Mouse (Mus musculus) embryonic facial prominence, embryonic 11.5 days (tissue): ENCODE data around the gene Mpst. TPM values are rescaled to one million over a fixed set of nuclear protein-coding genes. Genes with fewer than 3 reads are reported as not detected.

Source experiments
- ATAC-seq: fragments of 200-750 bp; cut with Nextera tagmentation; replicated peaks from 2 replicates; pipeline ENCODE4 v1.8.0; 2017; ENCODE audit warnings: low read depth; ENCODE audit not compliant: insufficient number of reproducible peaks, low FRiP score, low TSS enrichment
- DNase-seq: peaks from one replicate; pipeline ENCODE4 v3.0.0-alpha.2; 2015; ENCODE audit warnings: low spot score
- H3K27ac ChIP-seq: fragments of 300-500 bp; sonication (generic); replicated peaks from 2 replicates; pipeline ENCODE4 v1.5.1; 2014; ENCODE audit warnings: mild to moderate bottlenecking, low read depth, low read length, control low read depth
- H3K27me3 ChIP-seq: fragments of 300-500 bp; sonication (generic); 2 replicates; pipeline ENCODE4 v1.6.1; 2014; ENCODE audit warnings: mild to moderate bottlenecking, low read length, moderate library complexity, mixed read lengths; ENCODE audit not compliant: control insufficient read depth, insufficient read depth
- H3K36me3 ChIP-seq: fragments of 300-500 bp; sonication (generic); replicated peaks from 2 replicates; pipeline ENCODE4 v1.6.1; 2014; ENCODE audit warnings: low read depth, mild to moderate bottlenecking, low read length, moderate library complexity, mixed read lengths; ENCODE audit not compliant: control insufficient read depth, insufficient read depth
- H3K4me1 ChIP-seq: fragments of 300-500 bp; sonication (generic); 2 replicates; pipeline ENCODE4 v1.6.1; 2014; ENCODE audit warnings: low read length, mixed read lengths; ENCODE audit not compliant: control insufficient read depth, insufficient read depth
- H3K4me2 ChIP-seq: fragments of 300-500 bp; sonication (generic); 2 replicates; pipeline ENCODE4 v1.6.1; 2014; ENCODE audit warnings: low read depth, mild to moderate bottlenecking, control low read depth, low read length, moderate library complexity
- H3K4me3 ChIP-seq: fragments of 300-500 bp; sonication (generic); 2 replicates; pipeline ENCODE4 v1.5.1; 2014; ENCODE audit warnings: low read depth, low read length, control low read depth
- H3K9ac ChIP-seq: fragments of 300-500 bp; sonication (generic); replicated peaks from 2 replicates; pipeline ENCODE4 v1.6.1; 2014; ENCODE audit warnings: mild to moderate bottlenecking, control low read depth, low read length
- H3K9me3 ChIP-seq: fragments of 300-500 bp; sonication (generic); replicated peaks from 2 replicates; pipeline ENCODE4 v1.6.1; 2016; ENCODE audit warnings: mild to moderate bottlenecking, low read length, inconsistent platforms, mixed read lengths; ENCODE audit not compliant: control insufficient read depth
- WGBS: fragments of 180-500 bp; shearing (Covaris S2); extraction: QIAGEN DNeasy Blood & Tissue Kit; methylation state at CpG from one replicate; pipeline ENCODE4 v1.1.7; 2014; 5-methylcytosine and 5-hydroxymethylcytosine counted together
- polyA plus RNA-seq: library from polyadenylated mRNA; unstranded; fragments of >200 nt; fragmentation: Nextera tagmentation; extraction: Ambion mirVana; gene quantifications from 2 replicates; pipeline ENCODE4 v1.2.1, GENCODE M21; 2014

Mpst gene
- polyA plus RNA-seq, 1 experiment from 2014 or later, result 2.3 TPM

GRCm38 (mm10) chr15:78431541-78432121 is 25.4 kb downstream of the Mpst start:
- 77% methylated on average over 7 of the region's 7 CpGs for WGBS
- peaks cover 8% of the 10 kb centered on the region; the same call in 1 of the 2 replicates for H3K4me1 ChIP-seq

GRCm38 (mm10) chr15:78434896-78435520 is 28.8 kb downstream of the Mpst start:
- Histone ChIP-seq H3K4me2 (no peak overlapping the region), H3K27me3 (no peaks in the 10 kb centered on the region; the same call in 1 of the 2 replicates), H3K4me1 (peaks cover 15% of the 10 kb centered on the region; the same call in 1 of the 2 replicates), H3K4me3 (no peak overlapping the region), H3K36me3 (no peaks in the 10 kb centered on the region; the same call in 1 of the 2 replicates), H3K27ac (no peak overlapping the region), H3K9ac (no peak overlapping the region), H3K9me3 (no peaks in the 10 kb centered on the region)
- WGBS, result 22% methylated on average over 6 of the region's 6 CpGs
- DNase-seq (peak; percentile 67), ATAC-seq (no peak)

More at GRCm38 (mm10) chr15:78431541-78432121, 25.4 kb downstream of the Mpst start:
- H3K4me2 ChIP-seq, result no peak overlapping the region
- DNase-seq, result no peak
- no peak for ATAC-seq
- H3K36me3 ChIP-seq, result no peaks in the 10 kb centered on the region; the same call in 1 of the 2 replicates
- H3K9ac ChIP-seq, result no peak overlapping the region
- H3K27ac ChIP-seq, result no peak overlapping the region
- no peaks in the 10 kb centered on the region for H3K9me3 ChIP-seq
- H3K27me3 ChIP-seq, result no peaks in the 10 kb centered on the region; the same call in 1 of the 2 replicates
- no peak overlapping the region for H3K4me3 ChIP-seq

GRCm38 (mm10) chr15:78435681-78436080 is 29.5 kb downstream of the Mpst start:
- DNase-seq (no peak), ATAC-seq (no peak)
- H3K4me1 ChIP-seq, result peaks cover 15% of the 10 kb centered on the region; the same call in 1 of the 2 replicates
- no peaks in the 10 kb centered on the region for H3K9me3 ChIP-seq
- H3K27ac ChIP-seq, result no peak overlapping the region
- no peaks in the 10 kb centered on the region; the same call in 1 of the 2 replicates for H3K27me3 ChIP-seq
- H3K36me3 ChIP-seq, result no peaks in the 10 kb centered on the region; the same call in 1 of the 2 replicates
- H3K4me2 ChIP-seq, result no peak overlapping the region
- no peak overlapping the region for H3K9ac ChIP-seq
- WGBS, result 79% methylated on average over 11 of the region's 11 CpGs
- H3K4me3 ChIP-seq, result no peak overlapping the region

- WGBS, result 12% methylated on average over 25 of the region's 32 CpGs
- H3K4me1 ChIP-seq, result peaks cover 15% of the 10 kb centered on the region; the same call in 1 of the 2 replicates
- H3K4me3 ChIP-seq, result peak overlapping the region; percentile 20; the same call in 1 of the 2 replicates
- peak overlapping the region; percentile 39 for H3K4me2 ChIP-seq
- ATAC-seq (peak; percentile 26; the same call in 1 of the 2 replicates), DNase-seq (peak; percentile 68)
- H3K9ac ChIP-seq, result peak overlapping the region; percentile 52
- H3K36me3 ChIP-seq, result no peaks in the 10 kb centered on the region; the same call in 1 of the 2 replicates
- H3K9me3 ChIP-seq, result no peaks in the 10 kb centered on the region
- H3K27me3 ChIP-seq, result no peaks in the 10 kb centered on the region; the same call in 1 of the 2 replicates
- no peak overlapping the region for H3K27ac ChIP-seq
These were observed 30.4 kb downstream of the Mpst start for GRCm38 (mm10) chr15:78436380-78437192.

GRCm38 (mm10) chr15:78437237-78438017 is 31.2 kb downstream of the Mpst start:
- H3K9me3 ChIP-seq, result no peaks in the 10 kb centered on the region
- H3K36me3 ChIP-seq, result no peaks in the 10 kb centered on the region; the same call in 1 of the 2 replicates
- ATAC-seq (no peak), DNase-seq (peak; percentile 47)
- no peaks in the 10 kb centered on the region; the same call in 1 of the 2 replicates for H3K27me3 ChIP-seq
- H3K4me2 ChIP-seq, result peak overlapping the region; percentile 39
- WGBS, result 13% methylated on average over 21 of the region's 23 CpGs
- H3K27ac ChIP-seq, result no peak overlapping the region
- H3K4me3 ChIP-seq, result peak overlapping the region; percentile 20
- H3K9ac ChIP-seq, result peak overlapping the region; percentile 52
- peaks cover 15% of the 10 kb centered on the region; the same call in 1 of the 2 replicates for H3K4me1 ChIP-seq

- H3K9me3 ChIP-seq, result no peaks in the 10 kb centered on the region
- H3K4me3 ChIP-seq, result no peak overlapping the region
- no peaks in the 10 kb centered on the region; the same call in 1 of the 2 replicates for H3K27me3 ChIP-seq
- no peak overlapping the region for H3K27ac ChIP-seq
- H3K9ac ChIP-seq, result 0 out of 2 replicates have a peak overlapping the region, but pooled peaks have one; percentile 13
- no peak for DNase-seq
- 36% methylated on average over 4 of the region's 4 CpGs for WGBS
- no peak for ATAC-seq
- no peak overlapping the region for H3K4me2 ChIP-seq
- H3K36me3 ChIP-seq, result no peaks in the 10 kb centered on the region; the same call in 1 of the 2 replicates
- H3K4me1 ChIP-seq, result peaks cover 15% of the 10 kb centered on the region; the same call in 1 of the 2 replicates
These were observed 31.8 kb downstream of the Mpst start for GRCm38 (mm10) chr15:78438018-78438394.

GRCm38 (mm10) chr15:78438505-78438904 is 32.3 kb downstream of the Mpst start:
- H3K4me1 ChIP-seq, result peaks cover 15% of the 10 kb centered on the region; the same call in 1 of the 2 replicates
- no peak overlapping the region for H3K27ac ChIP-seq
- no peak overlapping the region for H3K4me2 ChIP-seq
- no peaks in the 10 kb centered on the region for H3K9me3 ChIP-seq
- H3K36me3 ChIP-seq, result no peaks in the 10 kb centered on the region; the same call in 1 of the 2 replicates
- H3K27me3 ChIP-seq, result no peaks in the 10 kb centered on the region; the same call in 1 of the 2 replicates
- WGBS, result 50% methylated on average over 8 of the region's 8 CpGs
- no peak overlapping the region for H3K9ac ChIP-seq
- no peak overlapping the region for H3K4me3 ChIP-seq
- ATAC-seq (no peak), DNase-seq (no peak)
